Mouse (Mus musculus) embryo, embryonic 9.5 days (tissue): ENCODE measurements around the gene Rbbp7.
"Not testable (repeated sequence)": the region's sequence is repeated elsewhere in the genome, so short reads cannot be mapped to it uniquely, and the experiment has no call there.

Experiments
- DNase-seq: peaks from one replicate; pipeline ENCODE4 v3.0.0-alpha.2; 2017; ENCODE audit errors: extremely low spot score

Rbbp7 gene

DNA sequence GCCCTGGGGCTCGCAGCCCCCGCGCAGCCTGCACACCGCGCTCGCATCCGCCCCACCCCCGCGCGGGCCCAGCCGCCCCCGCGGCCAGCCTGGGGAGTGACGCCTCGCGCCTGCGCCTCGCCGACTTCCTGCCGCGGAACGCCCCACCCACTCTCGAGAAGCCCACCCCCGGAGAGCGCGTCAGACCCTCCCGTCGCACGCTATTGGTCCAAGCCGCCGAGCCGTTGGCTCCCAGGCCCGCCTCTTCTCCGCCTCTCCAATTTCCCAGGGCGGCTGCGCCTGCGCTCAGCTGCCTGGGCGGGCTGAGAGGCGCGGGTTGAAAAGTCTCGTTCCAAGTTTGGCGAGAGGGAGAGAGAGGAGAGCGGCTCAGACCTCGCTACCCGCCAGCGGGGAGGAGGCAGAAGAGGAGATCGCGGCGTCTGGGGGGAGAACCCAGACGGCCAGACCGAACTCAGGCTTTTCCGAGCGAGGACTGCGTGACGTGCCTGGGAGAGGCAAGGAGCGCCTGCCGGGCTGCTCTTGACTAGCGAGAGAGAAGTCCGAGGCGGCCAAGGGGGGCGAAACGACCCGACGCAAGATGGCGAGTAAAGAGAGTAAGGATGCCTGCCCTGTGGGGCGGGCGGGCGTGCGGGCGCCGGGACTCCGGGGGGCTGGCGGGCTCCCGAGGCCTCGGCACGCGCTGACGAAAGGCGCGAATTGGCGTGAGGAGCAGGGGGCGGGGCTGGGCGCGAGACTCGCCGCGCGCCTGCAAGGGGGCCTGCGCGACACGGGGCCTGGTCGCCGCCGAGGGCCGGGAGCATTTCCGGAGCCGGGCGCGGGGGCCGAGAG lies at the start of gene Rbbp7:
TSS of gene Rbbp7 (plus strand) at position 288 of the 828 bp plus-strand sequence.
- DNase-seq, result peak; percentile 92

DNA sequence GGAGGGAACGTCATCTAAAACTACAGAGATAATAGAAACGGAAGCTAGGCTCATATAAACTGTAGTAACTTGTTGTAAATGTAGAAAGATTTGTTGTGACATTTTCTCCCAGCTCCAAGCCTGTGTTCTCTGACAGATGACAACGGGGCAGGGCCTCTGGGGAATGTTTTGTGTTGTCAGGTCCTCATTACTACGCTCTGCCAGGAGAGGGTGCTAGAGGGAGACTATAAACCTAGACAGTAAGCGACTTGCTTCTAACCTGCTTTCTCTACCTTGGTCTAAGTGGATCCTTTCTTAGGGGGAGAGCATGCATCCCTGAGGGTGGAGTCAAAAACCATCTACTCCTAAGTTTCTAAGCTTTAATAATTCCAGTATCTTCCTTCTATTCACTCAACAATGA lies 42.4 kb upstream of the Rbbp7 start:
- peak; percentile 47 for DNase-seq

DNA sequence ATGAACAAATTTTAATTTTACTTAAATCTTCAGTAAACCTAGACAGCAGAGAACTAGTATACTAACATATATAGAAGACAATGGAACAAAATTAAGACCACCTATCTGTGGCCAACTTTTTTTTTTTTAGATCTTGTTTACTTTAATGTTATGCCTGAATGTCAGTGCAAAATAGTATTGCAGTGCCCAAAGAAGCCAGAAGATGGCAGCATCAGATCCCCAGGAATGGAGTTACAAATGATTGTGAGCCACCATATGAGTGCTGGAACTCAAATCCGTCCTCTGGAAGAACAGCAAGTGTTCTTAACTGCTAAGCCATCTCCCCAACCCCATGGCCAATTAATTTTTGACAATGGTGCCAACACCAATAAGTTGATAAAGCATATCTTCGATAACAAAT lies 40.6 kb upstream of the Rbbp7 start:
- DNase-seq, result peak; percentile 34

DNA sequence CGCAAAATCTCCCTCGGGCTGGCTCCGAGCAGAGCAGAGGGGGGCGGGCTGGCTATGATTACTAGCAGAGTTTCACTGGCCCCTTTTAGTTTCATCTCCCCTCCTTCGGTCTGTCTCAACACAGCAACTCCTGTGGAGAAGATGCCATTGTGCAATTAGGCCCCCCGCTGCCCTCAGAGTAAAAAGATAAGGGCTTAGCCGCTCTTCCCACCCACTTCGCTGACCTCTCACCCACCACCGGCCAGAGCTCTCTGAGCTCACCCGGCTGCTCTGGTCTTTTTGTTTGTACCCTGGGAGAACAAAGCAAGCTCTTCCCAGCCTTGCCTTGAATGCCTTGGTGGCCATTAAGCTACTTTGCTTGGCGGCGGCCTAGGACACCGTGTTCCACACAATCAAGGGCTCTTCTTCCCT lies 32.8 kb upstream of the Rbbp7 start:
- peak; percentile 77 for DNase-seq

DNA sequence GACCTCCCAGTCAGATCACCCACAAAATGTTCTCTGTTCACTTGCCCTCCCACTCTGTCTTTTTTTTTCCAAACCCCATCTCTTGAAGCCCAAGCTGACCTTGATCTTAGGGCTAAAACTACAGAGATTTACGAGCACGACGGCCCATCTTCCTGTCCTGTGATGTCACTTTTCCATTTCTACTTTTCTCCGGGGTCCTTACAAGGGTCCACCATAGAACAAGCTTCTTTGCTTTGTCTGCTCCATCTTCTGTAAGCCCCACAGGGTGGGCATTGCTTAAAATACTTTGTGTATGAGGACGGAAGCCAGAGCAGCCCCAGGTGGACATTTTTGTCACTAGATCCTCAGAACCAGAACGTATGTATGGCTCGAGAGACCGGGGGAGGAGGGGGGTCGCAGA lies 32.4 kb upstream of the Rbbp7 start:
- DNase-seq, result no peak

DNA sequence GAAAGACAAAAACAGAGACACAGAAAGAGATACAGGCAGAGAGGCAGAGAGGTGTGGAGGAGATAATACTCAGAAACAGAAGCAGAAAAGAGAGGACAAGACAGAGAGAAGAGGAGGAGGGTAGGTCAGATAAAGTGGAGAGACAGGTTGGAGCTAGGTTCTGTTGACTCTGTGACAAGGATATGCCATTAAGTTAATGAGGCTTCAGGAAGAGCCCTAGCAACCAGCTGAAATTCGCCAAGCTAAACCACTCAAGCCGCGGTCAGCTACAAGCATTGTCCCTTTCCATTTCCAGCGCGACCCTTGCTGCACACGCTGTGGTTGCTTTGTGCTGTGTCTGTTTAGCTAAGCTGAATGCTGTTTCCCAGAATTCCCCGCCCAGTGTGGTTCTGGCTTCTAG lies 32.0 kb upstream of the Rbbp7 start:
- DNase-seq, result peak; percentile 22

DNA sequence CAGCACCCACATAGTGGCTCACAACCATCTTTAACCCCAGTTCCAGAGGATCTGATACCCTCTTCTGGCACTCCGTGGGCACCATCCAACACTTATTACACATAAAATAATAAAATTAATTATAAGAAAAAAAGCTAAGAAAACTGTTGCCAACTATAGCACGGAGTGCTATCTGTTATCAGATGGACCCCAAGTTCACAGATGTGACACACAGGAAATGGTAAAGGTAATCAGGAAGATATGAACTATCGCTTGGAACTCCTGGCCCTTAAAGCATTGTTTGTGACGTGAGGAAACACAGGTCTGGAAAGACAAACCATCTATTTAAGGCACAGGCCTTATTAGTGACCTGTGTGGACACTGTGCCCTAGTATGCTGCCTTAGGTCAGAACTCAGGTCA lies 30.2 kb upstream of the Rbbp7 start:
- DNase-seq, result no peak

DNA sequence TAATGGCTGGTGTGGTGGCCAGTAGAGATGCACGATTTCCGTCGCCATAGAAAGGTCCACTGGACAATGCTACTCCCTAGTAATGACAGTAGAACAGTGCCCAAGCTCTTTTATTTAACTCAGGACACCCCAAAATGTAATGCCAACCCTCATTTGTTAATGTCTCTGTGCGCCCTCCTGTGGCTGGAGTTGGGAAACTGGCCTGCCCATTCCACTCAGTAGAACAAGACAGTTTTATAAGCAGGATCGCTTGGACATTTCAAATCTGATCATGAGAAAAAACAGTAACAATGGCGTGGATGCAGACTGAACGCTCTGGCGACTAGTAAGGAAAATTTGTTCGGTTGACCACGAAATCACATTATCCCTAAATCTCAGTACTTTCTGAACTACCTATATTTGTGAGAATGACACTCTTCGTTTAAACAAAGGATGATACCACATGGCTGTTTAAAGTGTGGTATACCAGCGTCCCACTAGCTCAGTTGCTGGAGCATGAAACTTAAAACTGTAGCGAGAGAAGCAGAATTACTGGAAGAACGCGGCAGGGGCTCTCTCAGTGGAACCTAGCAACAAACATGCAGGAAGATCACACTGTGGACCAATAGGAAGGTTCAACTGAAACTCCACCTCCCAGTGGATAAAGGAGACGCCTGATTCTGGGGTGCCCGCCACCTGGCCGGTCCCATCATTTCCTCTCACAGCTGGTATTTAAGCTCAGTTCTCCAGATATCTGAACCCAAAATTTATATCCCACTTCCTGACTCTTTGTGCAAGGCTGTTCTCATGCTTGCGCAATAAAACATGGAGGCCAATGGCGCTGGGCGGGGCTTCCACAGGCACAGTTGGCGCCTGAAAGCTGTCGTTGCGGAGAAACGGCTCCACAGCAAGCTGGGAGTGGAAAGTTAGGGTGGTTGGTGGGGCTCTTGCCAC lies 24.9 kb upstream of the Rbbp7 start:
- DNase-seq, result peak; percentile 61

DNA sequence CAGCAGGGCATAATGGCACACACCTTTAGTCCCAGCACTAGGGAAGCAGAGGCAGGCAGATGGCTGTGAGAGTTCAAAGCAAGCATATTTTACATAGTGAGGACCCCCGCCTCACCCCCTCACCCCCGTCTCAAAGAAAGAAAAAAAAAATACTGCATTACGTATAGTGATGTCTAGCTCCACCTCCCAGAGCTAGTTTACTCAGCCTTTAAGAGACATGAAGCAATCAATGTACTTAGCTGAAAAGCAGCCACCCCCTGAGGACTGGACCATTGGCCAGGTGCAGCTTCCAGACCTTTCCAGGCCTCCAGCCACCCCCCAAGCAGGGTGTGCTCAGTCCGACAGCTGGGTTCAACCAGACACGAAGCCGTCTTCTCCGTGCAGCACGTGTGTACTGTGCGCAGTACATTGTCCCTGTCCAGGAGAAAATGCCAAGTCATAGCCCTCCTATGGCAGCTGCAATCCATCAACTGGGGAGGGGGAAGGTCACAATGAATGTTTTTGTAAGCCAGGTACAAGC lies 24.0 kb upstream of the Rbbp7 start:
- DNase-seq, result peak; percentile 28

DNA sequence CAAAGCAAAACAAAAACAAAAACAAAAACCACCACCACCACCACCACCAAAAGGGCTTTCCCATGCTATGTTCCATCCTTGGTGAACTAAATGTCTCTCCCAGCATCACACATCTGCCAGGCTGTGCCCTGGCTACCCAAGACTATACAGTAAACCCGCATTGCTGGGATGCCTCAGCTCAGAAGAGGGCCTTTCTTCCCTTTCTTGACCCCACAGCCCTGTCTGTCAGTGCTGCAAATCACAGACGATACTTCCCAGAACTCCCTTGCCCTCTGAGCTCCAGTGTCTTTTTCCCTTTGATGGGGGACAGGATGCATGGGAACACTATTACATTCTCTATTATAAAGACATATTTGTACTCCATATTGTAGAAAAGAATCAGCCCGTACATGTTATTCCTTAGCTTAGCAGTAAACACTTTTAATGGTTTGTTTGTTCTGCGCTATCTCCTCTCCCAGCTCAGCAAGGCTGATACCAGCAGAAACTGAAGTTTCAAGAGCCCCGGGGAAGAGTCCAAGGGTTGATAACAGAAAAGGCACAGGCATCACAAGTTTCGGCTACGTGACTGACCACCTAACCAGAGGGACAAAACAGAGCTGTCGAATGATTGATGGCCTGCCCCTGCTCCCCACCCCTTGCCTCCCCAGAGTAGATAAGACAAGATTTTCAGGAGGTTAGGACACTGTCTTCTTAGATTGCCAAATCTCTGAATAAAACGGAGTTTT lies 11.3 kb upstream of the Rbbp7 start:
- peak; percentile 17 for DNase-seq

DNA sequence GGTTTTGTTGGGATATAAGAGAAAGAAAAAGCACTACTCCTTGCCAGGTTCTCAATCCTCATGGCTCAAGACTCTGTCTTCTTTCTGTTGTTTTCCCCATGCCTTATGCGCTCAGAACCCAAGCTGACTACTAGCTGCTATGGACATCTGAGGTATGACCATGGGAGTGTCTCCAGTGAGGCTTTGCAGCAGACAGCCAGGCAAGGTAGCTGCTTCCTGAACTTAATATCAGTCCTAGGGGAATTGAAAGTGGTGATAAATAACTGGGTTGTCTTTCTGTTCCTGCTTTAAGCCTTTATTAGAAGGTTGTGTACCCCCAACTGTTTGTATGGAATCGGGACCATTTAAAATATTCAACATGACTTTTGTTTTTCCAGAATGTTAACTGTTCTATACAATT lies 7.8 kb upstream of the Rbbp7 start:
- DNase-seq, result no peak

DNA sequence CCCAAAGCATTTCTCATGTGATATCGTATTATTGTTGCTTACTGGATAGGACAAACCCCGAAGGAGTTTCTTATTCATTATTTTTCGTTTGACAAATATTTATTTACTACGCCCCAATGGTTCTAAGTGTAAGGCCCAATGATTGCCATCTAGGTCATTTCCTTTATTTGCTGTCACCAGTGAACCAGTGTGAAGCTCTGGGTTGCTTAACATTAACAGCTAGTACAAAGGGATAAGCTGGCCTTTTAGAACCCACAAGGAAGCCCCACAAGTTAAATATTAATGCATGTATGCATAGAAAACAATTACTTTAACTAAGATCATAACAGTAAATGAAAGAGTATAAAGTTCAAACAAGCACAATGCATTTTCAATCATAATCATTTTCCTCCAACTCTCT lies 5.9 kb upstream of the Rbbp7 start:
- no peak for DNase-seq

DNA sequence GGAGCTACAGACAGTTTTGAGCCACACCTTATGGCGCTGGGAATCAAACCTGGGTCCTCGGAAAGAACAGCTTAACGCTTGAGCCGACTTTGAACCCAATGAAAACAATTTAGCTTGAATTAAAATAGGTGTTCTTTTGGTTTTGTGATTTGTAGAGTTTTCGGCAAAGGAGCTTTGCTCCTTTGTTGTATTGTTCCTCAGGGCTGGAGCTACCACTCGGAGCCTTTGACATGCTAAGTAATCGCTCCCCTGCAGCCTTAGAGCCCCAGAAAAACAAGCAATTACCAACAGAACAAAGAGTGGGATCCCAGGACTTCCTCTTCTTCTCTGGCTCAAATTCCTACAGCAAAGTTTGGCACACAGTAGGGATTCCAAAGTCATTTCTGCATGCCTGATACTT lies 4.1 kb upstream of the Rbbp7 start:
- DNase-seq, result no peak

DNA sequence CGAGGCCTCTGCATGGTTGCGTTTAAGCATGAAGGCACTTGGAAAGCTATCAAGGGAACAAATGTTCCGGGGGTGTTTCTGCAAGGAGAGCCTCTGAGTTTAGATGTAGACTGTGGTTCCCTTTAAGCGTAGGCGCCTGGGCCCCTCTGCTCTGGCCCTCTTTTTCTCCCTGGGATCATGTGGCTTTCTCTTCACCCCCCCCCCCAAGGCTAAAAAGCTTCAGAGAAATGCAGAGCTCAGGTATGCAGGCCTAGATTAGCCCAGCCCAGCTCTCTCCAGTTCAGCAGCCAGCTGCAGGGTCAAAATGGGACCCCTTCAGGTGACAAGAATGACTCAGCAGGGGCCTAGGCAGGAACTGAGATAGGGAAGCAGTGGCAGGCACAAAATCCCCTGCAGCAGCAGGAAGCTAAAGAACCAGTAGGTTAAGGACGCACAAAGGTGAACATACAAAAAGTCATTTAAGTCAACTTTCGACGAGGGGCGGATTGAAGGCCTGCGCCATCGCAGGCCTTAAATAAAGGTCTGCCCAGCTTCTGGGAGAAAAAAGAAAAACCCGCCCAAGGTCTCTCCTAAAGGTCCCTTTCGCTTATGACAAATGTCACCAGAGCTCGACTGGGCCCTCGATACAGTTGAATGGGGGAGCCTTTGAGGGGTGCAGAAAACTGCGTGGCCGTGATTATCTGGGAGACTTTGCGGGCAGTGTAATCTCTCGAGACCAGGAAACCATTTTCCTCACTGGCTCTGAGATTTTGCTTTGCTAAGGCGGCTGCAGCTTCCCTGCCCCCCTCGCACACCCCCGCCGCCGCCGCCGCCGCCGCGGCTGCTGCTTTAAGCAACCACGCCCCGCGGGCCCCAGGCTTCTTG lies 719 bp upstream of the Rbbp7 start:
- peak; percentile 42 for DNase-seq

DNA sequence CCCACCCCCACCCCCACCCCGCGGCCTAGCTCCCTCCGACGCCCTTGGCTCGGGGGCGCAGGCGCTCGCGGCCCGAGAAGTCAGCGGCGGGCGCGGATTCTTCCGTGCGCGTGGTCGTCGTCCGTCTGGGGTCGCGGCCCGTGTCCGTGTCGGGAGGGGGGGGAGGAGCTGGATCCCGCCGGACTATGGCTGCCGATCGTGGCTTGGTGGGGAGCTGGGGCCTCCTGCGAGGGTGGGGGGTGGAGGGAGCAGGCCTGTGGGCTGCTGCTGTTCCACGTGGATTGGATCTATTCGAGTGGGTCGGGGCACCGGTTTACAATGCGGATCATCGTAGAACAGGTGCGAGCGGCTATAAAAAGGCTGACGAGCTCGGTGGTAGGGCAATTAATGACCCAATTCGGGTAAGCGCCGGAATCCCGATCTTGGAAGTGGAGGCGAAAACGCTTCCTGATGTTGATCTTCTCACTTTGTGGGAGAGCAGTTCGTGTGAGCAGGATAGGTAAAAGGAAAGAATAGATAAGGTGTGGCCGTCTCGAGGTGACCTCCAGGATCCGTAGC lies 835 bp downstream of the Rbbp7 start:
- DNase-seq, result peak; percentile 41

DNA sequence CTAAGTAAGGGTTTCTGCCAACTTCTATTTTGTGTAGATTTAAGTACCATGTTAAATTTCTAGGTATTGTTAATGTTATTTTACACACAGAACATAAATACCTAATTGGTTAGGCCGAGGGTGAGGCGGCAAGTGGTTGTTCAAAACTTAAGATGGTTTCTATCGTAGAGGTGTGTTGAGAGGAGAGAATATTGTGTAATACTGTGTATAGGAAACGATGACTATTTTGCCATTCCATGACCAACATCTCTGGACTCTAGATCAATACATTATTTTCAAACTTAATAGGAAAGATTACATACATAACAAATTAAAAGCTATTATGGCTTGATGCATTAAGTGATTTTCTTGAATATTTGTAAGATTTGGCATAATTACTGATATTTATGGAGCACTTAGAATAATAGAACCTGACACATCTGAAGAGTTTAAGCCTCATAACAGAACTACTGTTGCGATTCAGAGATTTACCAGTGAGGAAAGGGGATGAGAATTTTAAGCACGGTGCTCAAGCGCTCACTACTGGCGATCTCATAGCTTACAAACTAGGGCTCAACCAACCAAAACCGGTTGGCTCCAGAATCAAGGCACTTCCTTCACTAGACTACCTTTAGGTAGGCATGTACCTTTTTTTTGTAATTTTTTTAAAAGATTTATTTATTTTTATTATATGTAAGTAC lies 1.7 kb downstream of the Rbbp7 start:
- DNase-seq, result no peak

DNA sequence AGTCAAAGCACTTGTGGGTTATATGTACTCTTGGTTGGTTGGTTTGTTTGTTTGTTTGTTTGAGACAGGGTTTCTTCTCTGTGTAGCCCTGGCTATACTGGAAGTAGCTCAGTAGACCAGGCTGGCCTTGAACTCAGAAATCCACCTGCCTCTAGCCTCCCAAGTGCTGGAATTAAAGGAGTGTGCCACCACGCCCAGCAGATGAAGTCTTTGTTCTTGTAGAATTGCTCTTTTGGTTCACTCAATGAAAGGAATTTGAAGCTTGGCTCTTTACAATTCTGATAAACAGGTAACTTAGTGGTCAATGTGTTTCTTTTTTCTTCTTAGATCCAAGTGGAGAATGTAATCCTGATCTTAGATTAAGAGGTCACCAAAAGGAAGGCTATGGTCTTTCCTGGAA lies 10.5 kb downstream of the Rbbp7 start:
- no peak for DNase-seq

DNA sequence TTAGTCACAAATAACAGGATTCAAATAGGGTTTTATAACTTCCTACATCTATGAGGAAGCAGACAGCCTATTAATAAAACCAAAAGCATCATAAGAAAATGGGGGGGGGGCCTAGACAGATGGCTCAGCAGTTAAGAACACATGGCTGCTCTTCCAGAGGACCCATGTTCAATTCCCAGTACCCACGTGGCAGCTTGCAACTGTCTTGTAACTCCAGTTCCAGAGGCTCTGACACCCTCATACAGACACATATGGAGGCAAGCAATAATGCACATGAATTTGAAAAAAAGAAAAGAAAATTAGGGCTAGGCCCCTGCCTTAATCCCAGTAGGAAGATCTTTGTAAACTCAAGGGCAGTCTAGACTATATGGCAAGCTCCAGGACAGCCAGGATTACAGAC lies 28.2 kb downstream of the Rbbp7 start:
- DNase-seq, result no peak

DNA sequence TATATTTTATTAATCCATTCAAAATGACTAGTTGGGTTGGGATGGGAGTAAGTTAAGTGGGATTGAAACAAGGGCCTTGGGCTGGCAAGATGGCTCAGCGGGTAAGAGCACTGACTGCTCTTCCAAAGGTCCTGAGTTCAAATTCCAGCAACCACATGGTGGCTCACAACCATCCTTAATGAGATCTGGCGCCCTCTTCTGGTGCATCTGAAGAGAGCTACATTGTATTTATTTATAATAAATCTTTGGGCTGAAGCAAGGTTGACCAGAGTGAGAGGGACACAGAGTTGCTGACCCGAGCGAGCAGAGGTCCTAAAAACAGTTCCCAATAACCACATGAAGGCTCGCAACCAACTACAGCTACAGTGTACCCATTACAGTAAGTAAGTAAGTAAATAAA lies 31.2 kb downstream of the Rbbp7 start:
- DNase-seq, result not testable (repeated sequence)

DNA sequence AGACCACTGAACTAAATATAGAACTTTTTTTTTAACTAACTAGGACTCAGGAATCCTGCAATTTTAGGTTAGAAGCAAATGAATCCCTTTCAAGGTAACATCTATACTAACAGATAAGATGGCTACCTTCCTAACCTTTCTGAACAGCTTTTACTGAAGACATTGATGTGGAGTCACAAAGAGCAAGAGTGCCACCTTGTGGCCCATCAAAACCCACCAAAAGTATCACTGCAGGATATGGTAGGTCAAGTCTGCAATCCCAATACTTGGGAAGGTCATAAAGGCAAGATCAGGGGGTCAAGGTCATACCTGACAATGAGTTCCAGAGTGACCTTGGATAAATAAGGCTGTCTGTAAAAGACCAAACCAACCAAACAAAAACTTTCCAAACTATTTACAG lies 40.2 kb downstream of the Rbbp7 start:
- peak; percentile 20 for DNase-seq
